Mouse (Mus musculus): Measurements from ENCODE around the gene Bloc1s5. TPM values are rescaled to one million over a fixed set of nuclear protein-coding genes. Genes with fewer than 3 reads are reported as not detected.

Bloc1s5 gene
- polyA plus RNA-seq, 1 experiment from 2014 or later = 22.9 TPM

- no peak overlapping the region for H3K4me3 ChIP-seq
- H3K9me3 ChIP-seq = peaks cover 5% of the 10 kb centered on the region; the same call in 1 of the 2 replicates
- no peak overlapping the region for H3K27ac ChIP-seq (replicated peaks)
- no peaks in the 10 kb centered on the region for H3K4me1 ChIP-seq (replicated peaks)
- ATAC-seq (ENCODE audit: low read depth) = no peak
- 84% methylated on average over 5 of the region's 5 CpGs for WGBS
- no peaks in the 10 kb centered on the region for H3K27me3 ChIP-seq
- no peaks in the 10 kb centered on the region for H3K36me3 ChIP-seq
- no peak overlapping the region for H3K4me2 ChIP-seq
- no peak overlapping the region for H3K9ac ChIP-seq
Measured at GRCm38 (mm10) chr13:38547717-38548116, 87.2 kb downstream of the Bloc1s5 start.

GRCm38 (mm10) chr13:38546754-38547153 is 88.2 kb downstream of the Bloc1s5 start:
- Histone ChIP-seq H3K27ac (replicated peaks) (no peak overlapping the region), H3K9me3 (peaks cover 5% of the 10 kb centered on the region; the same call in 1 of the 2 replicates), H3K36me3 (no peaks in the 10 kb centered on the region), H3K9ac (no peak overlapping the region), H3K4me3 (no peak overlapping the region), H3K27me3 (no peaks in the 10 kb centered on the region), H3K4me1 (replicated peaks) (no peaks in the 10 kb centered on the region), H3K4me2 (no peak overlapping the region)
- 81% methylated on average over 4 of the region's 4 CpGs for WGBS
- no peak for ATAC-seq (ENCODE audit: low read depth)

GRCm38 (mm10) chr13:38545460-38545859 is 89.4 kb downstream of the Bloc1s5 start:
- Histone ChIP-seq H3K27ac (replicated peaks) (no peak overlapping the region), H3K9me3 (no peaks in the 10 kb centered on the region), H3K36me3 (no peaks in the 10 kb centered on the region), H3K27me3 (no peaks in the 10 kb centered on the region), H3K4me2 (no peak overlapping the region), H3K4me1 (replicated peaks) (no peaks in the 10 kb centered on the region), H3K4me3 (no peak overlapping the region), H3K9ac (no peak overlapping the region)
- 81% methylated on average over 3 of the region's 3 CpGs for WGBS
- no peak for ATAC-seq (ENCODE audit: low read depth)

GRCm38 (mm10) chr13:38544769-38545445 is 90.0 kb downstream of the Bloc1s5 start:
- no peak overlapping the region for H3K4me3 ChIP-seq
- no peak for ATAC-seq (ENCODE audit: low read depth)
- no peaks in the 10 kb centered on the region for H3K27me3 ChIP-seq
- H3K9me3 ChIP-seq = no peaks in the 10 kb centered on the region
- H3K27ac ChIP-seq (replicated peaks) = no peak overlapping the region
- H3K4me2 ChIP-seq = no peak overlapping the region
- no peak overlapping the region for H3K9ac ChIP-seq
- 91% methylated on average over 8 of the region's 8 CpGs for WGBS
- H3K4me1 ChIP-seq (replicated peaks) = no peaks in the 10 kb centered on the region
- no peaks in the 10 kb centered on the region for H3K36me3 ChIP-seq

- no peaks in the 10 kb centered on the region for H3K27me3 ChIP-seq
- H3K9me3 ChIP-seq = no peaks in the 10 kb centered on the region
- H3K27ac ChIP-seq (replicated peaks) = no peak overlapping the region
- ATAC-seq (ENCODE audit: low read depth) = no peak
- no peak overlapping the region for H3K4me2 ChIP-seq
- no peaks in the 10 kb centered on the region for H3K4me1 ChIP-seq (replicated peaks)
- no peak overlapping the region for H3K4me3 ChIP-seq
- no peak overlapping the region for H3K9ac ChIP-seq
- 69% methylated on average over 8 of the region's 8 CpGs for WGBS
- H3K36me3 ChIP-seq = no peaks in the 10 kb centered on the region
Measured at GRCm38 (mm10) chr13:38543455-38544125, 91.3 kb downstream of the Bloc1s5 start.

Other genes with a start within 250 kb of the Bloc1s5 start
- gene Txndc5, start 106.3 kb downstream of the Bloc1s5 start, polyA plus RNA-seq (2015; fragmentation: Nextera tagmentation; extraction: Ambion mirVana) = 91.2 and 104 TPM in 2 replicates
- gene Eef1e1, start 23.9 kb upstream of the Bloc1s5 start, polyA plus RNA-seq (2015; fragmentation: Nextera tagmentation; extraction: Ambion mirVana) = 88.3 and 88.8 TPM in 2 replicates

Measured in neural tube, embryonic 13.5 days (tissue).